Mouse (Mus musculus) embryonic facial prominence, embryonic 12.5 days (tissue): ENCODE measurements at regions not wholly inside any gene's neighbourhood (a gene's known extent, or its start where the extent isn't known, plus 50 kb on each side); places are given as distances from the start of the nearest gene placed in this dataset.

Source experiments
- ATAC-seq: fragments of 200-750 bp; cut with Nextera tagmentation; 2 replicates; pipeline ENCODE4 v1.8.0; 2017; ENCODE audit not compliant: insufficient number of reproducible peaks, insufficient read depth, low FRiP score, low TSS enrichment
- H3K27ac ChIP-seq: fragments of 300-500 bp; sonication (generic); 2 replicates; pipeline ENCODE4 v1.5.1; 2016; ENCODE audit warnings: mild to moderate bottlenecking
- H3K27me3 ChIP-seq: fragments of 300-500 bp; sonication (generic); 2 replicates; pipeline ENCODE4 v1.6.1; 2016; ENCODE audit warnings: mild to moderate bottlenecking, moderate library complexity
- H3K36me3 ChIP-seq: fragments of 300-500 bp; sonication (generic); 2 replicates; pipeline ENCODE4 v1.6.1; 2016; ENCODE audit warnings: mild to moderate bottlenecking
- H3K4me1 ChIP-seq: fragments of 300-500 bp; sonication (generic); 2 replicates; pipeline ENCODE4 v1.6.1; 2016
- H3K4me2 ChIP-seq: fragments of 300-500 bp; sonication (generic); replicated peaks from 2 replicates; pipeline ENCODE4 v1.6.1; 2016; ENCODE audit warnings: mild to moderate bottlenecking, moderate library complexity
- H3K4me3 ChIP-seq: fragments of 300-500 bp; sonication (generic); 2 replicates; pipeline ENCODE4 v1.5.1; 2016; ENCODE audit warnings: mild to moderate bottlenecking
- H3K9ac ChIP-seq: fragments of 300-500 bp; sonication (generic); 2 replicates; pipeline ENCODE4 v1.6.1; 2016; ENCODE audit warnings: mild to moderate bottlenecking, moderate library complexity
- H3K9me3 ChIP-seq: fragments of 300-500 bp; sonication (generic); 2 replicates; pipeline ENCODE4 v1.6.1; 2016; ENCODE audit warnings: mild to moderate bottlenecking, moderate library complexity
- WGBS: fragments of 180-500 bp; shearing (Covaris S2); methylation state at CpG from one replicate; pipeline ENCODE4 v1.1.7; 2016; 5-methylcytosine and 5-hydroxymethylcytosine counted together

DNA sequence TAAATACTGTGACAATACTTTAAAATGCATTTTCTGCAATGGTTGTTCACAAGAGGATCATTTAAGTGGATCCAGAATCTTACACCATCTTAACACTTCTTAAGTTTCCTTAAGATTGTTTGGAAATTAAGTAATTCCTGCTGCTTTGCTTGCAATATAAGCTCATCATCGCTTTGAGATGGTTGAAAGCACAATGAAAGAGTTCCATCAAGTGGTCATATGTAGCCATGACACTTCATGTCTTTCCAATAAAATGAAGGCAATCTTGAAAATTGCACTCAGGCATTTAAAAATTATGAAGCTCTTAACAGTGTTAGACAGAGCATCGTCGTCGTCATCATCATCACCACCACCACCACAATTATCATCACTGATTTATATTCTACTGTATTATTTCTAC, 223.8 kb downstream of the Lipi start:
- Histone ChIP-seq H3K27me3 (no peaks in the 10 kb centered on the region), H3K4me1 (no peaks in the 10 kb centered on the region), H3K27ac (no peak overlapping the region), H3K9ac (no peak overlapping the region), H3K9me3 (no peaks in the 10 kb centered on the region), H3K4me2 (no peak overlapping the region), H3K36me3 (no peaks in the 10 kb centered on the region), H3K4me3 (no peak overlapping the region)
- WGBS = 75% methylated on average over 4 of the region's 4 CpGs
- ATAC-seq = no peak

- Histone ChIP-seq H3K4me2 (no peak overlapping the region), H3K27me3 (no peaks in the 10 kb centered on the region), H3K4me3 (no peak overlapping the region), H3K4me1 (no peaks in the 10 kb centered on the region), H3K9me3 (no peaks in the 10 kb centered on the region), H3K36me3 (no peaks in the 10 kb centered on the region), H3K9ac (no peak overlapping the region), H3K27ac (no peak overlapping the region)
- no peak for ATAC-seq
- 91% methylated on average over 4 of the region's 4 CpGs for WGBS
Measured at GRCm38 (mm10) chr16:75360791-75361190, 225.1 kb downstream of the Lipi start.

GRCm38 (mm10) chr16:75353394-75353793, 232.5 kb downstream of the Lipi start:
- WGBS = 96% methylated on average over 1 of the region's 1 CpGs
- Histone ChIP-seq H3K27ac (no peak overlapping the region), H3K27me3 (no peaks in the 10 kb centered on the region), H3K9ac (no peak overlapping the region), H3K4me1 (no peaks in the 10 kb centered on the region), H3K4me3 (no peak overlapping the region), H3K4me2 (no peak overlapping the region), H3K36me3 (no peaks in the 10 kb centered on the region), H3K9me3 (no peaks in the 10 kb centered on the region)
- ATAC-seq = no peak

- no peak for ATAC-seq
- 78% methylated on average over 8 of the region's 8 CpGs for WGBS
- Histone ChIP-seq H3K4me1 (no peaks in the 10 kb centered on the region), H3K9ac (no peak overlapping the region), H3K4me3 (no peak overlapping the region), H3K9me3 (no peaks in the 10 kb centered on the region), H3K4me2 (no peak overlapping the region), H3K36me3 (no peaks in the 10 kb centered on the region), H3K27me3 (no peaks in the 10 kb centered on the region), H3K27ac (no peak overlapping the region)
Measured at GRCm38 (mm10) chr16:75344201-75344927, 241.5 kb downstream of the Lipi start.

DNA sequence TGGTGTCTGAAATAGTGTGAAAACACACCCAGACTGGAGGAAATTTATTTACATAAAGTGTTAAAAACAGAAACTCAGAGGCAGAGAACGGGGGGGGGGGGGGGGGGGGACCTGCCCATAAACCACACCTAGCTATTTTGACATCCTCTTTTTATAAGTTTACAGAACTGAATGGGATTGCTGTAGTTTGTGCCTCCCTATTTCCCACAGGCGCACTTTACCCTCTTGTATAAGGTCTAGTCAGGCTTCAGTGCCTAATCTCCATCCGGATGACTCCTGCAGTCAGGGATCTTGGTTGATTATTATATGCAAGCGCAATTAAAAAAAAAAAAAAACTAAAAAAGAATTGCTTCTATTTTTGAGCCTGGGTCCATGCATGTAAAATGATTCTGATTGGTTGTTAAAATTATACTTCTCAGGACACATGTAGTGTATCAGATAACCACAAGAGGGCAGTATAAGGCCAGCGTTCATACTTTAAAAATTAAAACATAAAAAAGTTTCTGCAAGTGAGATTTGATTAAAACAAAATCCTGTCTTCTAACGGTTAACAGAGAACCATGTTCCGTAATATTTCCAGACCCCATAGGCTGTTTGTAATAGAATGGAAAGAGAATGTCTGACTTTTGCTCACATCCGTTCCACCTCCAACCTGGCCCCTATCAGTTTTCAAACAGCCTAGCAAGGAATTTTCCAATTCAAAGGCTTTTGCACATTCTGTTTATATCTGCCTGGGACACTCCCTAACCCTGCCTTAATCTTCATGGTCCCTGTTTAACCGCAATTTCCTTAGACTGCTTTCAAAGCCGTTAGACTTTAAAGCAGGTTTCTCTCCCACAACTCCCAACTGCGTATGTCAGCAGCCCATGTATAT, 242.6 kb downstream of the Lipi start:
- Histone ChIP-seq H3K27ac (no peak overlapping the region), H3K36me3 (no peaks in the 10 kb centered on the region), H3K4me3 (no peak overlapping the region), H3K9ac (no peak overlapping the region), H3K4me2 (0 out of 2 replicates have a peak overlapping the region, but pooled peaks have one; percentile 2), H3K4me1 (no peaks in the 10 kb centered on the region), H3K27me3 (no peaks in the 10 kb centered on the region), H3K9me3 (no peaks in the 10 kb centered on the region)
- no peak for ATAC-seq
- 31% methylated on average over 11 of the region's 11 CpGs for WGBS

DNA sequence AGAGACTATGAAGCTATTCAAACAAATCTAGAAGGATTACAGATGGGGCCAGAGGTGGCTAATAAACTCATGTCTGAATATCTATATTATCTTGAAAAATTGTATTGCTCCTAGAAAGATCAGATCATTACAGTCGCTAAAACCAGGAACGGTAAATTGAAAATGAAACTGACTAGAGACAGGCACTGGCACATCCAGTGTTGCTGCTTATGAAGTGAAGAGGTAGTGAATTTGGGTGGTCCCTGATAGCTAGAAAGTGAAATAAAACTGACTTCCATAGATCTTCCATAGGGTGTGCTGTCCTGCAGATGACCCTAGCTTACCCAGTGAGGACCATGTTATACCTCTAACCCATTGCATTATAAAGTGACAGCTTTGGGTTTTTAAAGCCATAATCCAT, 251.6 kb downstream of the Lipi start:
- no peaks in the 10 kb centered on the region for H3K36me3 ChIP-seq
- no peak for ATAC-seq
- WGBS = 91% methylated on average over 2 of the region's 2 CpGs
- H3K9me3 ChIP-seq = no peaks in the 10 kb centered on the region
- no peak overlapping the region for H3K4me2 ChIP-seq
- no peak overlapping the region for H3K4me3 ChIP-seq
- no peak overlapping the region for H3K27ac ChIP-seq
- no peak overlapping the region for H3K9ac ChIP-seq
- no peaks in the 10 kb centered on the region for H3K4me1 ChIP-seq
- no peaks in the 10 kb centered on the region for H3K27me3 ChIP-seq

DNA sequence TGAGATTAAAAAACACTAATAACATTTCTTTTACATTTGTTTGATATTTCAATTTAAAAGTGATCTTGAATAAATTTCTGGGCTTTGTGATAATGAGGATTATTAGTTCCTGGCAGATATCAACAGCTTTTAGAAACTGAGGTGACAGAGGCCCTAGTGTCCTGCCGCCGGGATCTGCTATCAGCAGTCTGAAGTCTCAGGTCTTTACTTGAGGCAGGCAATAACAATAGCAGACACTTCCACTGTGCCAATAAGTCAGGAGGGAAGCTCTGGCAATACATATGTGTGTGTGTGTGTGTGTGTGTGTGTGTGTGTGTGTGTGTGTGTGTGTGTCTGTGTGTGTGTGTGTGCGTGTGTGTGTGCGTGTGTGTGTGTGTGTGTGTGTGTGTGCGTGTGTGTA, 252.1 kb downstream of the Lipi start:
- no peak overlapping the region for H3K4me2 ChIP-seq
- H3K9me3 ChIP-seq = no peaks in the 10 kb centered on the region
- H3K4me3 ChIP-seq = no peak overlapping the region
- H3K27me3 ChIP-seq = no peaks in the 10 kb centered on the region
- no peaks in the 10 kb centered on the region for H3K4me1 ChIP-seq
- no peaks in the 10 kb centered on the region for H3K36me3 ChIP-seq
- no peak overlapping the region for H3K9ac ChIP-seq
- 83% methylated on average over 5 of the region's 5 CpGs for WGBS
- ATAC-seq = no peak
- no peak overlapping the region for H3K27ac ChIP-seq

- 91% methylated on average over 4 of the region's 4 CpGs for WGBS
Measured at GRCm38 (mm10) chr16:75332853-75333252, 253.0 kb downstream of the Lipi start.

DNA sequence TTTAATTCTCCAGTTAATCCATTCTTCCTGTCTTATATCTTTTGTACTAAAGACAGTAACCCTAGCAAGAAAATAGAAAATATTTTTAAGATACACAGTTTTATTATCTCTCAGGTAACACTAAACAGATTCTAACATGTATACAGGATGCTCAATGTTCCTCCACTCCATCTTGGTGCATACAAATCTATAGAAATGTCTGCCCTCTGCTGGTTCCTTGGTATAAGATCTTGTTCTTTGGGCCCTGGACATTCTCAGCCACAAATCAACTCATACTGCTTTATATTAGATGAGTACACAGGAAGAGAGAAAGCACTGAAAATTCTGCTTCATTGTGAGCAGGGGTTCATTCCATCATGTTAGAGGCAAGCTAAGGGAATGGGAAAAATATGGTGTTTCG, 260.6 kb downstream of the Lipi start:
- Histone ChIP-seq H3K27ac (no peak overlapping the region), H3K36me3 (no peaks in the 10 kb centered on the region), H3K9ac (no peak overlapping the region), H3K4me2 (no peak overlapping the region), H3K27me3 (no peaks in the 10 kb centered on the region), H3K4me3 (no peak overlapping the region), H3K4me1 (no peaks in the 10 kb centered on the region), H3K9me3 (no peaks in the 10 kb centered on the region)
- no peak for ATAC-seq
- WGBS = 77% methylated on average over 1 of the region's 1 CpGs

More at GRCm38 (mm10) chr16:75332853-75333252, 253.0 kb downstream of the Lipi start:
- no peaks in the 10 kb centered on the region for H3K27me3 ChIP-seq
- H3K4me1 ChIP-seq = no peaks in the 10 kb centered on the region
- H3K36me3 ChIP-seq = no peaks in the 10 kb centered on the region
- H3K9me3 ChIP-seq = no peaks in the 10 kb centered on the region
- H3K9ac ChIP-seq = no peak overlapping the region
- no peak overlapping the region for H3K4me2 ChIP-seq
- no peak overlapping the region for H3K4me3 ChIP-seq
- H3K27ac ChIP-seq = no peak overlapping the region
- no peak for ATAC-seq

- H3K4me1 ChIP-seq = no peaks in the 10 kb centered on the region
- H3K9ac ChIP-seq = no peak overlapping the region
- no peaks in the 10 kb centered on the region for H3K27me3 ChIP-seq
- 74% methylated on average over 4 of the region's 4 CpGs for whole genome bisulfite sequencing
- no peaks in the 10 kb centered on the region for H3K9me3 ChIP-seq
- no peak overlapping the region for H3K4me3 ChIP-seq
- ATAC-seq = no peak
- no peaks in the 10 kb centered on the region for H3K36me3 ChIP-seq
- no peak overlapping the region for H3K4me2 ChIP-seq
- no peak overlapping the region for H3K27ac ChIP-seq
Measured at GRCm38 (mm10) chr16:75304743-75305142, 281.1 kb downstream of the Lipi start.

DNA sequence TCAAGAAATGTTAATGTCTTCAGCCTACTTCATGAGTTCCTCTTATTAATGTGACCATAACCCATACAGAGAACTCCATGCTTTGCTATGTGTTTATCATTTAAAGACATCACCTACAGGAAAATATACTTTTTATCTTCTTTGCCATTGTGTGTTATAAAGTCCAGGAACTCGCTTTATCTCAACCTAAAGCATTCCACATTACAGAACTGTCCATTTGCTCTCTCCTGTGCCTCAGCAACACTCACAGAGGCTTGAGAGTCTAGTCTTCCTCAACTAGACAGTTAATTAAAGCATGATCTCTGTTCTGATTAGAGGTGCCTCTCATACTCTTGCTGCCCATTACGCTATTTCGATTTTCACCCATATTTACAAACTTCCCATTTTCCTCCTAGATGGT, 288.4 kb downstream of the Lipi start:
- H3K36me3 ChIP-seq = no peaks in the 10 kb centered on the region
- no peak overlapping the region for H3K9ac ChIP-seq
- no peak overlapping the region for H3K27ac ChIP-seq
- no peak overlapping the region for H3K4me3 ChIP-seq
- no peaks in the 10 kb centered on the region for H3K27me3 ChIP-seq
- no peaks in the 10 kb centered on the region for H3K9me3 ChIP-seq
- no peaks in the 10 kb centered on the region for H3K4me1 ChIP-seq
- H3K4me2 ChIP-seq = no peak overlapping the region
- WGBS = 91% methylated on average over 3 of the region's 3 CpGs
- no peak for ATAC-seq

GRCm38 (mm10) chr16:75292736-75293428, 293.0 kb downstream of the Lipi start:
- H3K4me3 ChIP-seq = no peak overlapping the region
- H3K4me2 ChIP-seq = no peak overlapping the region
- H3K4me1 ChIP-seq = no peaks in the 10 kb centered on the region
- H3K27ac ChIP-seq = no peak overlapping the region
- H3K27me3 ChIP-seq = no peaks in the 10 kb centered on the region
- H3K36me3 ChIP-seq = no peaks in the 10 kb centered on the region
- no peaks in the 10 kb centered on the region for H3K9me3 ChIP-seq
- ATAC-seq = no peak
- no peak overlapping the region for H3K9ac ChIP-seq
- WGBS = 72% methylated on average over 9 of the region's 9 CpGs
